Mouse (Mus musculus) 416B (cell line): Measurements from ENCODE around the gene Greb1.
"Not testable (repeated sequence)": the region's sequence is repeated elsewhere in the genome, so short reads cannot be mapped to it uniquely, and the experiment has no call there.

Source experiments
- DNase-seq: peaks from one replicate; pipeline ENCODE4 v3.0.0; 2011; ENCODE audit warnings: low read depth

The Greb1 gene

GRCm38 (mm10) chr12:16763649-16764422, 36.9 kb downstream of the Greb1 start:
- no peak for DNase-seq

GRCm38 (mm10) chr12:16761461-16761860, 39.2 kb downstream of the Greb1 start:
- no peak for DNase-seq

- no peak for DNase-seq
These were observed 40.4 kb downstream of the Greb1 start for GRCm38 (mm10) chr12:16760246-16760645.

GRCm38 (mm10) chr12:16754311-16754710, 46.4 kb downstream of the Greb1 start:
- DNase-seq, result peak; percentile 15

- DNase-seq, result no peak
These were observed 47.1 kb downstream of the Greb1 start for GRCm38 (mm10) chr12:16753555-16753954.

- no peak for DNase-seq
These were observed 47.6 kb downstream of the Greb1 start for GRCm38 (mm10) chr12:16753110-16753509.

- DNase-seq, result no peak
These were observed 48.3 kb downstream of the Greb1 start for GRCm38 (mm10) chr12:16752236-16752840.

- DNase-seq, result no peak
These were observed 49.1 kb downstream of the Greb1 start for GRCm38 (mm10) chr12:16751609-16752008.

- DNase-seq, result no peak
These were observed 60.6 kb downstream of the Greb1 start for GRCm38 (mm10) chr12:16740059-16740458.

GRCm38 (mm10) chr12:16737266-16737665, 63.4 kb downstream of the Greb1 start:
- no peak for DNase-seq

- no peak for DNase-seq
These were observed 66.0 kb downstream of the Greb1 start for GRCm38 (mm10) chr12:16734698-16735097.

GRCm38 (mm10) chr12:16734009-16734408, 66.7 kb downstream of the Greb1 start:
- peak; percentile 39 for DNase-seq

- DNase-seq, result no peak
These were observed 69.5 kb downstream of the Greb1 start for GRCm38 (mm10) chr12:16731121-16731741.

- DNase-seq, result no peak
These were observed 70.5 kb downstream of the Greb1 start for GRCm38 (mm10) chr12:16730196-16730595.

- DNase-seq, result no peak
These were observed 72.5 kb downstream of the Greb1 start for GRCm38 (mm10) chr12:16728221-16728620.

GRCm38 (mm10) chr12:16726229-16726628, 74.5 kb downstream of the Greb1 start:
- no peak for DNase-seq

- no peak for DNase-seq
These were observed 77.1 kb downstream of the Greb1 start for GRCm38 (mm10) chr12:16723601-16724000.

- peak; percentile 66 for DNase-seq
These were observed 81.9 kb downstream of the Greb1 start for GRCm38 (mm10) chr12:16718660-16719315.

GRCm38 (mm10) chr12:16717653-16718052, 83.0 kb downstream of the Greb1 start:
- peak; percentile 30 for DNase-seq

GRCm38 (mm10) chr12:16714616-16715015, 86.1 kb downstream of the Greb1 start:
- DNase-seq, result no peak

GRCm38 (mm10) chr12:16698691-16699090, 102.0 kb downstream of the Greb1 start:
- DNase-seq, result no peak

GRCm38 (mm10) chr12:16696146-16696545, 104.5 kb downstream of the Greb1 start:
- DNase-seq, result no peak

- DNase-seq, result not testable (repeated sequence)
These were observed 105.4 kb downstream of the Greb1 start for GRCm38 (mm10) chr12:16695252-16695651.
